Mouse (Mus musculus) ES-Bruce4 (cell line): ENCODE data around the gene Col24a1.

Experiments used
- CTCF ChIP-seq: IDR thresholded peaks from one replicate; pipeline ENCODE4 v1.8.1; 2011; ENCODE audit warnings: low read depth, low read length
- EP300 ChIP-seq: IDR thresholded peaks from 2 replicates; pipeline ENCODE4 v1.6.1; 2011; ENCODE audit warnings: low read depth, low read length; ENCODE audit not compliant: insufficient read depth
- POLR2A ChIP-seq: IDR thresholded peaks from one replicate; pipeline ENCODE4 v1.8.1; 2011; ENCODE audit warnings: low read length; ENCODE audit not compliant: insufficient read depth

DNA sequence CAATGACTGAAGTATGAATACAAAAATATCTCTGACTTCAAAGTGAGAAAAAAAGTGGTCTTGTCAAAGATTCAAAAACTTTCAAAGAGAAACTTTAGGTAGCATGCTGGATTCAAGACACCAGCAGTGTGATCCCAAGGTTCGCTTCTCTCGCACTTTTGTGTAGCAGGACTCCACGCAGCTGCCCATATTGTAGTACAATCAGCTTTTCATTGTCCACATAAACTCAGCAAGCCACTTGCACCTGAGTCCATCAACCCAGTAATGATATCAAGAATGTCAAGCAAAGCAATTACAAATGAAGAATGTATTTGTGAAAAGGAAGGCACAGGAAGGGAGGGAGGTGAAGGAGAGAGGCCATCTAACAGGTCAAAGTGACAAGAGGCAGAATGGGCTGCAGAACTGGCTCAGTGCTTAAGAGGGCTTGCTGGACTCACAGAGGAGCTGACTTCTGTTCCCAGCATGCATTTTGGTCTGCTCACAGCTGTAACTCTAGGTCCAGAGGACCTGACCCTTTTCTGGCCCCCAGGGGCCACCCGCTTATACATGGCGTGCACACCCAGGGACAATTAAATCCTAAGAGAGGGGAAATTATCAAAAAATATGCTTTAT is 7.8 kb downstream of the Col24a1 start:
- TF ChIP-seq EP300, result no peak
- no peak for TF ChIP-seq CTCF
- no peak for TF ChIP-seq POLR2A
